Mouse (Mus musculus) thymus, adult 2 months (tissue): ENCODE results near the gene Ptprj. TPM values are rescaled to one million over a fixed set of nuclear protein-coding genes. Genes with fewer than 3 reads are reported as not detected.

ENCODE experiments used
- DNase-seq: peaks from one replicate; pipeline ENCODE4 v3.0.0; 2021
- H3K27ac ChIP-seq: fragments of 200-500 bp; 2 replicates; pipeline ENCODE4 v1.5.1; 2012; ENCODE audit warnings: low read length, control low read depth; ENCODE audit not compliant: control insufficient read depth, insufficient read depth
- H3K27me3 ChIP-seq: fragments of 200-500 bp; 2 replicates; pipeline ENCODE4 v1.6.1; 2012; ENCODE audit warnings: mild to moderate bottlenecking, low read length, moderate library complexity, mixed read lengths; ENCODE audit not compliant: control insufficient read depth, insufficient read depth
- H3K36me3 ChIP-seq: fragments of 200-500 bp; 2 replicates; pipeline ENCODE4 v1.6.1; 2012; ENCODE audit warnings: mild to moderate bottlenecking, low read length, moderate library complexity; ENCODE audit not compliant: control insufficient read depth, insufficient read depth
- H3K4me1 ChIP-seq: fragments of 200-500 bp; replicated peaks from 2 replicates; pipeline ENCODE4 v1.6.1; 2012; ENCODE audit warnings: low read length; ENCODE audit not compliant: control insufficient read depth, insufficient read depth
- H3K4me3 ChIP-seq: fragments of 200-500 bp; 2 replicates; pipeline ENCODE4 v1.5.1; 2012; ENCODE audit warnings: mild to moderate bottlenecking, low read length, control low read depth, moderate library complexity; ENCODE audit not compliant: control insufficient read depth, insufficient read depth
- CTCF ChIP-seq: fragments of 200-500 bp; IDR thresholded peaks from 2 replicates; pipeline ENCODE4 v1.5.1; 2012; ENCODE audit warnings: mild to moderate bottlenecking, control low read depth, low read length, moderate library complexity, borderline replicate concordance; ENCODE audit not compliant: control insufficient read depth, poor library complexity, insufficient read depth; ENCODE audit errors: extremely low read depth
- POLR2A ChIP-seq: fragments of 200-500 bp; IDR thresholded peaks from 2 replicates; pipeline ENCODE4 v1.6.1; 2012; ENCODE audit warnings: mild to moderate bottlenecking, low read length, control low read depth, moderate library complexity; ENCODE audit not compliant: control insufficient read depth, poor library complexity, insufficient read depth; ENCODE audit errors: extremely low read depth
- WGBS: fragments of 180-500 bp; shearing (Covaris S2); methylation state at CpG from one replicate; pipeline ENCODE4 v1.1.7; 2018; 5-methylcytosine and 5-hydroxymethylcytosine counted together
- polyA plus RNA-seq: library from polyadenylated mRNA; depleted of rRNA; stranded (reverse); fragments of >200 nt; gene quantifications from 2 replicates; pipeline ENCODE4 v1.2.3, GENCODE M21; 2012

Gene Ptprj
- polyA plus RNA-seq, 1 experiment: 5.0 TPM

DNA sequence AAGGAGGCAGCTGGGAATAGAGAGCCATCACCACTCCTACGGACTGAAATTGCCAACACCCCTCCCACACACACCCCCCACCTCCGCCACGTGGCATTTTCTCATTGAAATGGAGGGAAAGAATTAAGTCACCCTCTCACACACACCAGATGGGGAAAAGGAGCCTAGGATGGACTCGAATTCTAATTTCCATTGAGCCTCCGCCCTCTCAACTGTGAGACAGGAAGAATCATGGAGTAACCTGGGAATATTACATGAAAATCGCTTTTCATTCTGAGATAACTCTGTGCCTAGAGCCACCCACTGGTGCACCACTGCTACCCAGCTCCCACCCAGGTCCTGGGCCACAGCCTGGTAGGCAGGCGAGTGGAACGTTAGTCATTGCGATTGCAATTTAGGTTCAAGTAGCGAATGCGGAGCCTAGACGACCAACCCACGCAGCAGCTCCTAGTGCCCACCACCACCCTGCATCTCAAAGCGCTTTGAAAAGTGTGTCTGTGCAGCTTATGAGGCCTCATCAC, 34.3 kb upstream of the Ptprj start:
- Histone ChIP-seq H3K36me3 (no peaks in the 10 kb centered on the region), H3K4me3 (no peak overlapping the region), H3K4me1 (peaks cover 3% of the 10 kb centered on the region; the same call in 1 of the 2 replicates), H3K27me3 (no peaks in the 10 kb centered on the region), H3K27ac (no peak overlapping the region)
- no peak for TF ChIP-seq POLR2A
- no peak for TF ChIP-seq CTCF
- DNase-seq: no peak
- WGBS: 96% methylated on average over 14 of the region's 14 CpGs

DNA sequence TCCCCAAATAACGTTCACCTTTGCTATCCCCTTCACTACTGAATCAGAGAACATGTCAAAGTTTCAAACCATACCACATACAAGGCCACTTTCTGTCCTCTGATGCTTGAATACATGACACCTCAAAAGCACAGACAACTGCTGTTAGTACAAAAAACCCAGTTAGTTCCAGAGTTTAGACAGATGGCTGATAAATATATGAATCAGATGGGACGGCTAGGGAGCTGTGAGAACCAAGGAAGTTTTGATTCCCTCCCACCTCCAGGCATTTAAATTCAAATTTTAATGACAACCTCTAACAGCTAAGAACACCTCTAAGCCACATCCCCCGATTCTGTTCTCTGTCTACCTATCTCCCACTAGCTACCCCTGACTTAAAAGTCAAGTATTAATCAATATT, 33.1 kb upstream of the Ptprj start:
- Histone ChIP-seq H3K4me3 (no peak overlapping the region), H3K27ac (no peak overlapping the region), H3K27me3 (no peaks in the 10 kb centered on the region), H3K4me1 (peaks cover 3% of the 10 kb centered on the region; the same call in 1 of the 2 replicates), H3K36me3 (no peaks in the 10 kb centered on the region)
- no peak for TF ChIP-seq CTCF
- TF ChIP-seq POLR2A: no peak
- no peak for DNase-seq
- WGBS: 92% methylated on average over 3 of the region's 3 CpGs

DNA sequence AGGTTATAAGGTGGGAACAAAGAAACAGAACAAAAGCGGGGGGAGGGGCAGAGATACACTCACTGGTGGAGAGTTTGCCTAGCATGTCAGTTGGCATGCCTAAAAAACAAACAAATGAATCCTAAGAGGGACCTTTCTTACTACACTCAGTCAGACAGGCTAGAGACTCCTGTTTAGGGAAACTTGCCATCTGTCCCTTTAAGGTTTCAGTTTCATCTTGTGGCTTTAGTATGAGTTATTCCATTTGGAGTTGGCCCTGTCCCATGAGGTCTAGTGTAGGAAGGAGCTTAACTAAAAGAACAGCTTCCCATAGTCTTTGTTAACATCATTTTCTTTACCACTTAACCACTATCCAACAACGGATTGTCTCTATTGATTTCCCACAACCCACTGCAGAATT, 32.6 kb upstream of the Ptprj start:
- DNase-seq: no peak
- no peaks in the 10 kb centered on the region for H3K36me3 ChIP-seq
- no peak overlapping the region for H3K4me3 ChIP-seq
- H3K27ac ChIP-seq: no peak overlapping the region
- H3K4me1 ChIP-seq: peaks cover 3% of the 10 kb centered on the region; the same call in 1 of the 2 replicates
- TF ChIP-seq POLR2A: no peak
- TF ChIP-seq CTCF: no peak
- H3K27me3 ChIP-seq: no peaks in the 10 kb centered on the region
- WGBS: 73% methylated on average over 2 of the region's 2 CpGs

DNA sequence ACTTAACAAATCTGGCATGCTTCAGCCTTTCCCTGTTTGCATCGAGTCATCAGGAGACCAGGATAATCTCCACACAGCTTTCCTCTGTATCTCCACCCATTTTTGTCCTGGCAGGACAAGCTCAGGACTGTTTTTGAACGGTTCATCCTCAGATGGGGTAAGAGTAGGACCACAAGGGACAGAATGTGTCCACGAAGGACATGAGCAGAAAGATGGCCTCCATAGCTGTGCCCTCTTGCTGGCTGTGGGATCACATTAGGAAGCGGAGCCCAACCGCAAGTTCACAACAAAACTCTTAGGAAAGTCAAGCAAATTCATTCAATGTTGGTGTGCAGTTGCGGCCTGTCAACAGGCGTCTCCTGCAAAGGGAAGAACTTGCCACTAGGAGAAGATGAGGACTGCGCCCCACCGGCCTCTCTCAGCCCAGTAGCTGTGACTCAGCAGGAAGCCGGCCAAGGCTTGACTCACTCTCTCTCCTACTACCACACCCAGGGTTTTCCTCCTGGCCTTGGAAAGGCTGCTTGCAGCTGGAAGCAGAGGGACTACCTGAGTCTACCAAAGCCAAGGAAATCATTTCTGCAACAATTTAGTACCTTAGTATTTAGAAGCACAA, 31.6 kb upstream of the Ptprj start:
- peaks cover 3% of the 10 kb centered on the region; the same call in 1 of the 2 replicates for H3K4me1 ChIP-seq
- no peak for DNase-seq
- WGBS: 66% methylated on average over 10 of the region's 10 CpGs
- H3K4me3 ChIP-seq: no peak overlapping the region
- no peak overlapping the region for H3K27ac ChIP-seq
- no peaks in the 10 kb centered on the region for H3K36me3 ChIP-seq
- TF ChIP-seq CTCF: no peak
- TF ChIP-seq POLR2A: no peak
- H3K27me3 ChIP-seq: no peaks in the 10 kb centered on the region

DNA sequence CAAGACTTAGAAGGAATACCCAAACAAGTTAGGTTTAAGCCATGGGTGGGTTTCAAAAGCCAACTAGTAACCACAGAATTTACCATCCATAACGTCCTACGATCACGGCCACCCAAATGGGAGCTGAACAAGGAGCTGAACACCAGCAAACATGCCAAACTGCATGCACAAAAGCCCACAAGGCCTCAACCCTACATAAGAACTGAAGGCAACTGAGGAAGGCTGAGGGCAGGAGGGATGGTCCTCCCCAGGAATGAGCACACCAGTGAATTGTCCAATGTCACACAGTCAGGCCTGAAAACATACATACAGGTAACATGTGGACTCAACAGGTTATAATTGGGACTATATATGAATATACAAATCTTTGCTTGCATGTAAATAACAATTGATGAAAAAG, 20.6 kb upstream of the Ptprj start:
- Histone ChIP-seq H3K36me3 (no peaks in the 10 kb centered on the region), H3K27me3 (no peaks in the 10 kb centered on the region), H3K27ac (no peak overlapping the region), H3K4me1 (no peaks in the 10 kb centered on the region), H3K4me3 (no peak overlapping the region)
- TF ChIP-seq POLR2A: no peak
- no peak for TF ChIP-seq CTCF
- WGBS: 94% methylated on average over 3 of the region's 3 CpGs
- DNase-seq: no peak

DNA sequence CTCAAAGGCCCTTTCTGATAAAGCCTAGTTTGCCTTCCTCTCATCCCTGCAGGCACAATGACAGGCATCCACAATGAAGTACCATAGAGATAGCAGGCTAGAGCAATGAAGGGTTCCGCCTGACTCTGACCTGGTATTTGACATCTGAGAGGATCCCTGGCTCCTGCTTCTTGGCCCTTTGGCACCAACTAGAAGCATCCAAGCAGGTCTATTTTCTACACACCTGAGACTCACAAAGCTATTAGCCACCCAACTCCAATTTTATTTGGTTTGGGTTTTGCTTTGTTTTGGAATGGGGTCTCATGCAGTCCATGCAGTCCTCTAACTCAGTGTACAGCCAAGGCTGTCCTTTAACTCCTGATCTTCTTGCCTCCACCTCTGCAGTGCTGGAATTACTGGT, 7.7 kb upstream of the Ptprj start:
- no peak for DNase-seq
- no peak for TF ChIP-seq CTCF
- TF ChIP-seq POLR2A: no peak
- WGBS: 100% methylated on average over 1 of the region's 1 CpGs

More for the DNA sequence above, 7.7 kb upstream of the Ptprj start:
- no peak overlapping the region for H3K27ac ChIP-seq
- peaks cover 3% of the 10 kb centered on the region for H3K4me1 ChIP-seq
- no peaks in the 10 kb centered on the region for H3K36me3 ChIP-seq
- H3K4me3 ChIP-seq: no peak overlapping the region
- H3K27me3 ChIP-seq: no peaks in the 10 kb centered on the region
